Mouse (Mus musculus) olfactory bulb, adult 2 months (tissue): ENCODE results near the gene Tk1.

Experiments
- CTCF ChIP-seq: fragments of 200-500 bp; IDR thresholded peaks from 2 replicates; pipeline ENCODE4 v1.5.1; 2012; ENCODE audit warnings: low read depth, mild to moderate bottlenecking, low read length, moderate library complexity; ENCODE audit not compliant: insufficient read depth
- POLR2A ChIP-seq: fragments of 200-500 bp; IDR thresholded peaks from 2 replicates; pipeline ENCODE4 v1.6.1; 2012; ENCODE audit warnings: mild to moderate bottlenecking, low read depth, low read length, moderate library complexity; ENCODE audit not compliant: insufficient read depth

- TF ChIP-seq CTCF (no peak), POLR2A (no peak)
These were observed 37.4 kb upstream of the Tk1 start for GRCm38 (mm10) chr11:117863174-117863856.
